Mouse (Mus musculus) cerebellum, postnatal 14 days (tissue): Measurements from ENCODE around the gene Aspdh.

Experiments
- DNase-seq, 2 experiments: peaks; one replicate each; pipeline ENCODE4 v3.0.0; 2021; ENCODE audit warnings: mixed read lengths in 2 of 2

Gene Aspdh

DNA sequence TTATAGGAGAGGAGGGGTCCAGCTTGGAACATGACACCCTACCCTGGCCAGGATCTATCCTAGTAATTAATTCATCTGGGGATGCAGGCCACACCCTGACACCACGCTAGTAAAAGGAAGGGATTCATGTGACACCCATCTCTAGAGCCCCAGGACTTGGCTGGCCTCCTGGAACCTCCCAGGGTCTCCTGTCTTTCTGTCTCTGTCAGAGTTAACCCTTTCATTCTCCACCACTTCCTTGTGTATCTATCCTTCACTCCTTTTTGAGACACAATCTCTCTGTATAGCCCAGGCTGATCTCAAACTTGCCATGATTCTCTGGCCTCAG is 7.3 kb downstream of the Aspdh start:
- DNase-seq = no peak

- DNase-seq = peak in 1 of 2 experiments; percentile 40
Observed at GRCm38 (mm10) chr7:44472961-44473646, 7.9 kb downstream of the Aspdh start.

- DNase-seq = peak; percentile 47 to 64
Observed at GRCm38 (mm10) chr7:44474419-44474818, 9.2 kb downstream of the Aspdh start.

DNA sequence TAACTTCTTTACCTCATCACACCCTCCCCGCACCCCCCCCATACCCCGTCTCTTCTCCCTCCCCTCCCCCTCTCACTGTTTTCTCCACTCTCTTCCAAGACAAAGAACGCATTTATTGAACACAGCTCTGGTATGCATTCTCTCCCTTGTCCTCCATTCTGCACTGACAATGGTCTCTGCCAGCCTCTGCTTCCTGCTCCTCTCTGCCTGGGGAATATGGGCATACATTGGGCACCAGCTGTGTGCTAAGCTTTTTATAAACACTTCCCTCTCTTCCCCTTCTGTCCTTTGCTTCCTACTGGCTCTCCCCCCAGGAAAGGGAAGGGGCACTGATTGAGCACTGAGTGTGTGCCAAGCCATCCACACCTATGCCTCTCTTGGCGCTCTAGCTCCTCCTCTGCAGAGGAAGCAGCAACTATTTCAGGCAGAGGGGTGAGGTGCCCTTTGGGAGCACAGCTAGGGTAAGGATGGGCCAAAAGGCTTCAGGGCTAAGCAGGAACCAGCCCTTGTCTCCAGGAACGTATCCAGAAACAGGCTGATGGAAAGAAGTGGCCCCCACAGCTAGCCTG is 9.9 kb downstream of the Aspdh start:
- peak in 1 of 2 experiments; percentile 14 for DNase-seq

GRCm38 (mm10) chr7:44482836-44483435 is 17.7 kb downstream of the Aspdh start:
- no peak for DNase-seq

DNA sequence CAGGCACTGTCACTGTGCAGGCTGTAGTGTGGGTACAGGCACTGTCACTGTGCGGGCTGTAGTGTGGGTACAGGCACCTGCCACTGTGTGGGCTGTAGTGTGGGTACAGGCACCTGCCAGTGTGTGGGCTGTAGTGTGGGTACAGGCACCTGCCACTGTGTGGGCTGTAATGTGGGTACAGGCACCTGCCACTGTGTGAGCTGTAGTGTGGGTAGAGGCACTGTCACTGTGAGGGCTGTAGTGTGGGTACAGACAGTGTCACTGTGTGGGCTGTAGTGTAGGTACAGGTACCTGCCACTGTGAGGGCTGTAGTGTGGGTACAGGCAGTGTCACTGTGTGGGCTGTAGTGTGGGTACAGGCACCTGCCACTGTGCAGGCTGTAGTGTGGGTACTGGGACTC is 18.9 kb downstream of the Aspdh start:
- no peak for DNase-seq

GRCm38 (mm10) chr7:44484841-44485571 is 19.8 kb downstream of the Aspdh start:
- peak; percentile 91 to 93 for DNase-seq

DNA sequence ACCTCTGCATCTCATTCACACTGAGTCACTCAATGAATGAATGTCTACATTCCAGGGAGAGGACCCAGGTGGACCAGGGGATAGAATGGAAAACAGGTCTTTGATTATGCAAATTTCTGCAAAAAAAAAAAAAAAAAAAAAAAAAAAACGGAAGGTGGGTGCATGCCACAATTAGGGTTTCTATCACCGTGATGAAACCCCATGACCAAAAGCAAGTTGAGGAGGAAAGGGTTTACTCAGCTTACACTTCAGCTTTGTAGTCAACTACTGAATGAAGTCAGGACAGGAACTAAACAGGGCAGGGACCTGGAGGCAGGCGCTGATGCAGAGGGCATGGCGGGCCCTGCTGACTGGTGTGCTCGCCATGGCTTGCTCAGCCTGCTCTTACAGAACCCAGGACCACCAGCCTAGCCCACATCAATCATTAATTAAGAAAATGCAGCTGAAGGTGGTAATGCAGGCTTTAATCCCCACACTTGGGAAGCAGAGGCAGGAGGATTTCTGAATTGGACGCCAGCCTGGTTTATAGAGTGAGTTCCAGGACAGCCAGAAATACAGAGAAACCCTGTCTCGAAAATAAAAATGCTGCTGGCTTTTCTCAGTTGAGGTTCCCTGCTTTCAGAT is 20.5 kb downstream of the Aspdh start:
- DNase-seq = no peak

DNA sequence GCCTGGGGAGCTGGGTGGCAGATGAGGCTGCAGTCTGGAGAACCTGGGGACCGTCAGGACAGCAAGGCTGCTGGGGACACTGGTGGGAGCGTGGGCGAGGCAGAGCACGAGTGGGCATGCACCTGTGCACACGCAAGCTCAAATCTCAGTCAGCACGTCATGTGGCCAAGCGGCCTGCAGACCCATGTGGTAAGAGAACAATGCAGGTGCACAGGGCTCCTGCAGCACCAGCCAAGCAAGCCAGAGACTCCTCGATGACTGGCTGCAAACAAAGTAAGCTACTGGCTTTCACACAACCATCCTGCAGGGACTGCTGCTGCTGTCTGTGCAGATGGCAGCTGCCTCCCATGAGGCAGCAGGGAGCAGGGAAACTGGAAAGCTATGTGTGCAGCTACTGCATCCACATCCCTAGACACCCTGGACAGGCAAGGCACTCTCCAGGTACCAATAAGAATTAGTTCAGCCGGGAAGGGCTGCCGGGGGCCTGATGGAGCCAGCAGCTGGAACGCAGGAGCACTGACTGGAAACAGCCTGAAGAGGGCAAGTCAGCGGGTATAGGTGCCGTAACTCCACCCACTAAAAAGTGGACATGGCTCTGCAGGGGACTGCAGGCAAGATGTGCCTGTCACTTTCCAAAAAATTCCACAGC is 21.9 kb downstream of the Aspdh start:
- no peak for DNase-seq

DNA sequence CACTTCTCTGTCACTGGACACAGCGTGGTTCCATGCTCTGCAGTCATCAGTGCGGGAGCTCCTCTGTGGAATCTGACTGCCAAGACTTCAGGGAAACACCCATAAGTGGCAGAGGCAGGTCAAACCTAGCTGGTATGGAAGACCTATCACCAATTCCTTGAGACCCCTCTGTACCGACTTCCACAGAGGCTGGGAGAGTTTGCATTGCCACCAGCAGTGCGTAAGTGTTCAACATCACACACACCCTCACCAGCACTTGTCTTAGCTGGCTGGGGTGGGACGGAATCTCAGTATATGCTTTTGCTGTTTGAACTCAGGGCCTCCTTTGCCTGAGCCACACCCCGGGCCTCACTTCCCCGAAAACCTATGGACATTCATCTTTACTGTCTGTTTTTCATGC is 22.7 kb downstream of the Aspdh start:
- DNase-seq = no peak

DNA sequence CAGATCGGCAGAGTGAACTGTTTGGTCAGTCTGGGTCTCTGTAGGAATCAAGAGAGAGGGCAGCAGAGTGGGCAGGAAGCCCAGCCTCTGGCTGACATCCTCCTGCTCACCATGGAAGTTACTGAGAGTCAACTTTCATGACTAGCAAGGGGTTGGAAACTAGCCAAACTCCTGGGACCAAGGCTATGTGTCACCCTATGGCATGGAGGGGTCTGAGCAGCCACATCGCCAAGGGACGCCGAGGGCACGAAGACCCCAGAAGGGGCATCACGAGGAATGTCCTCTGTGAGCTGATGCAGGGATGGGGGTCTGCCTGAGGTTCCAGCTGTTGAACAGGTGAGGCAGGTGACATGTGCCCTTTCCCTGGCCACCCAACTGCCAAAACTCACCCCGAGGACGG is 23.4 kb downstream of the Aspdh start:
- no peak for DNase-seq

- no peak for DNase-seq
Observed at GRCm38 (mm10) chr7:44490281-44490680, 25.1 kb downstream of the Aspdh start.

DNA sequence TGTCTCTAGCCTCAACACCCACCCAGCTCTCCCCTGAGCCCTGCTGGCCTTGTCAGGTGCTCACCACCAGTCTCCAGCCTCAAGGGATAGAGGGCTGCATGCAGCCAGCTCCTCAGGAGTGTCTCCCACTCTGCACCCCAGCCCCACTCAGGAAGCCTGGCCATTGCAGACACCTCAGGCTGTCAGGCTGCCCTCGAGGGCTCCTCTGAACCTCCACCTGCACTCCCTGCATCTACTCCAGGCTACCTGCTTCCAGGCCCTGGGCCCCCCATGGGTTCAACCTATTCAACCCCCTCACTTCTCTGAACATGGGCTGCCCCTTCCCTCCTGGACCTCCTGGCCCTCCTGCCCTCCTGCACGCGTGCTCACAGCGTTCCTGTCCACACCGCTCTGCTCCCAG is 26.2 kb downstream of the Aspdh start:
- no peak for DNase-seq

- DNase-seq = no peak
Observed at GRCm38 (mm10) chr7:44492166-44492826, 27.1 kb downstream of the Aspdh start.

GRCm38 (mm10) chr7:44494681-44495080 is 29.5 kb downstream of the Aspdh start:
- no peak for DNase-seq

DNA sequence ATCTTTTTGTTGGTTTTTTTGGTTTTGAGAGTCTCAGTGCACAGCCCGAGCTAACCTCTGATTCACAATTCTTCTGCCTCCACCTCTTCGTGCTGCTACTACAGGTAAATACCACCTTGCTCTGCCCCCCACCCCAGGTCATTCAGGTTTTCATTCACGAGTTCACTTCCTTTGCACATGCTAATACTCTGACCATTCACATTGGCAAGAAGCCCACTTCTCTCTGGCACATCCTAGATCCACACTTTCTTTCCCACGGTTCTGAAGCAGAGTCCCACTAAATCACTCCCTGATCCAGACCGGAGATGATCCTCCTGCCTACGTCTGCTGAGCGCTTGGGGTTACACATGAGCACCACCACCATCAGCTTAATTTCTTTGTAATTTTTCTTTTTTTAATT is 29.9 kb downstream of the Aspdh start:
- peak in 1 of 2 experiments; percentile 34 for DNase-seq

GRCm38 (mm10) chr7:44495992-44496770 is 31.0 kb downstream of the Aspdh start, which contains the start of the genes Emc10 and Fam71e1:
Emc10 (minus strand) TSS chr7:44496529.
Fam71e1 (plus strand) TSS chr7:44496581.
- DNase-seq = peak; percentile 99 to 100

- DNase-seq = no peak
Observed at GRCm38 (mm10) chr7:44496771-44497109, 31.5 kb downstream of the Aspdh start.

DNA sequence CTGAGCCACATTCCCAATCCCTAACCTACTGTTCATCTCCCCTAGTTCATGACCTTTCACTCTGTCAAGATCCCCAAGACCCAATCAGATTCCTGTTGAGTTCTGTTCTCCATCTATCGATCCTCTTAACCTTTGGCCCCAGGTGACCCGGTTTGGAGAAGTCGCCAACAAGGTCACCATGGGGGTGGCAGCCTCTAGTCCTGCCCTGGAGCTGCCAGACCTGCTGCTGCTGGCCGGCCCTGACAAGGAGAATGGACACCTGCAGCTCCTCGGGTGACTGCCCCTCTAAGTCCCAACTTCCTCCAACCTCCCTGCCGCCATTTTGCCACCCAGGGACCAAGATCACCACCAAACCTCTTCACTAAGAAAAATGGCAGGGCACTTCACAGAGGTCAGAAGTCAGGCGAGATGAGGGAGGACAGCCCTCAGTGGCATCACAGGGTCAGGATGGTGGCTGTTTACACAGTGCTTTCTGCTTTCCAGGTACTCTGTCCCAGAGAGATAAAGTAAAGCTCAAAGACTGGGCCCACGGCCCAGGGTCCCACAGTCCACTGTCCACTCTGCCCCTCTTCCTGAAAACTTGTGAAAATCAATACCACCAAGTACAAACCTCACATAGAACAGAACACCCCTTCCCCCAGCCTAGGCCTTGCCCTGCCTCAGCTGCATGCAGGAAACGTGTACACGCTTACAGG is 32.3 kb downstream of the Aspdh start:
- DNase-seq = peak in 1 of 2 experiments; percentile 36

DNA sequence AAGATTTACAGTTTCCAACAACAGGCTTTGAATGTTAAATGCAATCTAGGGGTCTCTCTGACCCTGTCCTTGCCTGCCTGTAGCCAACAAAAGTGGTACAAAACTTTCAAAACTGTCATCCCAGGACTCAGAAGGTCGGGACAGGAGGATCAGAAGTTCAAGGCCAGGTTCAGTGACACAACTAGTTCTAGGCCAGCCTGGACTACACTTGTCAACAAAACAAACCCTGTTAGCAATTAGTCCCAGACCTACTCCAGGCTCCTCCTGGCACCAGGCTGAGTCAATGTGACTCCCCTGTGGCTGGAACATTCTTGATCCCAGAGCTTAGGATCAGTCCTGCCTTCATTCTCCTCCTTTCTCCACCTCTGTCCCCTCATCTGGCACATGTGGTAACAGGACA is 33.7 kb downstream of the Aspdh start:
- no peak for DNase-seq

GRCm38 (mm10) chr7:44500046-44500445 is 34.9 kb downstream of the Aspdh start:
- DNase-seq = no peak
